Mouse (Mus musculus) MEL (cell line): ENCODE results near the gene Zswim4. TPM values are rescaled to one million over a fixed set of nuclear protein-coding genes. Genes with fewer than 3 reads are reported as not detected.

Experiments used
- DNase-seq: peaks from one replicate; pipeline ENCODE4 v3.0.0; 2011; ENCODE audit warnings: low read depth, low spot score
- H3K27ac ChIP-seq: 2 replicates; pipeline ENCODE4 v1.5.1; 2012; ENCODE audit warnings: low read depth, mild to moderate bottlenecking, control low read depth, low read length, moderate library complexity; ENCODE audit not compliant: control insufficient read depth
- H3K27me3 ChIP-seq, 2 experiments: fragments of 150-350 bp in 1 of 2; sonication (generic) in 1 of 2; 2 replicates each; pipeline ENCODE4 v1.6.1; 2012; ENCODE audit warnings: low read length in 2 of 2, mild to moderate bottlenecking in 2 of 2, improper control_type of control experiment in 1 of 2, moderate library complexity in 1 of 2; ENCODE audit not compliant: insufficient read depth in 2 of 2, control insufficient read depth in 1 of 2
- H3K36me3 ChIP-seq, 2 experiments: 2 replicates each; pipeline ENCODE4 v1.6.1; 2012 to 2014; ENCODE audit warnings: low read length in 2 of 2, improper control_type of control experiment in 1 of 2, inconsistent platforms in 1 of 2, mild to moderate bottlenecking in 1 of 2; ENCODE audit not compliant: insufficient read depth in 2 of 2, control insufficient read depth in 1 of 2
- H3K4me1 ChIP-seq, 2 experiments: fragments of 150-350 bp in 1 of 2; sonication (generic) in 1 of 2; 2 replicates each; pipeline ENCODE4 v1.6.1; 2012; ENCODE audit warnings: low read length in 2 of 2, improper control_type of control experiment in 1 of 2, mild to moderate bottlenecking in 1 of 2; ENCODE audit not compliant: insufficient read depth in 2 of 2, control insufficient read depth in 1 of 2
- H3K4me3 ChIP-seq, 2 experiments: fragments of 150-350 bp in 1 of 2; sonication (generic) in 1 of 2; 2 replicates each; pipeline ENCODE4 v1.5.1; 2012; ENCODE audit warnings: low read depth in 2 of 2, low read length in 2 of 2, mild to moderate bottlenecking in 2 of 2, moderate library complexity in 2 of 2, control low read depth in 1 of 2, improper control_type of control experiment in 1 of 2; ENCODE audit not compliant: control insufficient read depth in 1 of 2, insufficient read depth in 1 of 2
- H3K79me2 ChIP-seq: 2 replicates; pipeline ENCODE4 v1.6.1; 2012; ENCODE audit warnings: mild to moderate bottlenecking, low read length, moderate library complexity; ENCODE audit not compliant: control insufficient read depth, poor library complexity, insufficient read depth
- H3K9ac ChIP-seq: 2 replicates; pipeline ENCODE4 v1.6.1; 2012; ENCODE audit warnings: low read depth, mild to moderate bottlenecking, control low read depth, low read length, moderate library complexity; ENCODE audit not compliant: control insufficient read depth, poor library complexity, severe bottlenecking
- H3K9me3 ChIP-seq: fragments of 150-350 bp; sonication (generic); replicated peaks from 2 replicates; pipeline ENCODE4 v1.6.1; 2012; ENCODE audit warnings: mild to moderate bottlenecking, low read length, improper control_type of control experiment, moderate library complexity; ENCODE audit not compliant: insufficient read depth
- CHD2 ChIP-seq: IDR thresholded peaks from 2 replicates; pipeline ENCODE4 v1.6.1; 2011; ENCODE audit warnings: low read length, improper control_type of control experiment
- CTCF ChIP-seq, 3 experiments: IDR thresholded peaks in 2 of 3; conservative IDR thresholded peaks in 1 of 3; 2 replicates each; pipeline ENCODE4 v1.5.1; 2011 to 2012; ENCODE audit warnings: low read length in 3 of 3, low read depth in 2 of 3, mild to moderate bottlenecking in 2 of 3, improper control_type of control experiment in 1 of 3, inconsistent platforms in 1 of 3, mixed read lengths in 1 of 3, moderate library complexity in 1 of 3; ENCODE audit not compliant: control insufficient read depth in 1 of 3, insufficient read depth in 1 of 3, poor library complexity in 1 of 3, severe bottlenecking in 1 of 3
- ELF1 ChIP-seq: IDR thresholded peaks from 2 replicates; pipeline ENCODE4 v1.6.1; 2014; ENCODE audit warnings: low read depth, mild to moderate bottlenecking, inconsistent platforms, low read length, improper control_type of control experiment, moderate library complexity
- MYB ChIP-seq: IDR thresholded peaks from 2 replicates; pipeline ENCODE4 v1.6.1; 2011; ENCODE audit warnings: mild to moderate bottlenecking, low read depth, low read length, improper control_type of control experiment
- MYC ChIP-seq: IDR thresholded peaks from 2 replicates; pipeline ENCODE4 v1.6.1; 2011; ENCODE audit warnings: low read depth, mild to moderate bottlenecking, low read length, improper control_type of control experiment, moderate library complexity
- POLR2A ChIP-seq, 2 experiments: IDR thresholded peaks; 2 replicates each; pipeline ENCODE4 v1.6.1; 2011 to 2012; ENCODE audit warnings: low read length in 2 of 2, mild to moderate bottlenecking in 2 of 2, control low read depth in 1 of 2, improper control_type of control experiment in 1 of 2, low read depth in 1 of 2, moderate library complexity in 1 of 2; ENCODE audit not compliant: control insufficient read depth in 1 of 2, insufficient read depth in 1 of 2, poor library complexity in 1 of 2
- POLR2AphosphoS5 ChIP-seq: IDR thresholded peaks from 2 replicates; pipeline ENCODE4 v1.6.1; 2012; ENCODE audit warnings: low read depth, borderline replicate concordance, mild to moderate bottlenecking, inconsistent platforms, low read length, moderate library complexity, mixed read lengths
- RAD21 ChIP-seq: IDR thresholded peaks from 2 replicates; pipeline ENCODE4 v1.6.1; 2011; ENCODE audit warnings: mild to moderate bottlenecking, low read depth, low read length, improper control_type of control experiment
- RCOR1 ChIP-seq: IDR thresholded peaks from 2 replicates; pipeline ENCODE4 v1.6.1; 2012; ENCODE audit warnings: low read depth, mild to moderate bottlenecking, inconsistent platforms, low read length, improper control_type of control experiment
- SMC3 ChIP-seq: IDR thresholded peaks from 2 replicates; pipeline ENCODE4 v1.6.1; 2011; ENCODE audit warnings: low read depth, low read length, improper control_type of control experiment
- TAL1 ChIP-seq: IDR thresholded peaks from 2 replicates; pipeline ENCODE4 v1.6.1; 2012; ENCODE audit warnings: mild to moderate bottlenecking, inconsistent platforms, low read length, moderate library complexity, mixed read lengths
- TBP ChIP-seq: IDR thresholded peaks from 2 replicates; pipeline ENCODE4 v1.8.0; 2011; ENCODE audit warnings: low read depth, low read length, improper control_type of control experiment
- TCF12 ChIP-seq: IDR thresholded peaks from 2 replicates; pipeline ENCODE4 v1.6.1; 2014; ENCODE audit warnings: low read depth, mild to moderate bottlenecking, inconsistent platforms, low read length, improper control_type of control experiment, moderate library complexity
- UBTF ChIP-seq: IDR thresholded peaks from 2 replicates; pipeline ENCODE4 v1.6.1; 2012; ENCODE audit warnings: low read depth, mild to moderate bottlenecking, inconsistent platforms, low read length, improper control_type of control experiment, moderate library complexity, borderline replicate concordance; ENCODE audit not compliant: insufficient read depth
- USF1 ChIP-seq: IDR thresholded peaks from 2 replicates; pipeline ENCODE4 v1.6.1; 2014; ENCODE audit warnings: low read depth, mild to moderate bottlenecking, inconsistent platforms, low read length, improper control_type of control experiment, moderate library complexity
- USF2 ChIP-seq, 2 experiments: IDR thresholded peaks; 2 replicates each; pipeline ENCODE4 v1.6.1; 2011 to 2012; ENCODE audit warnings: improper control_type of control experiment in 2 of 2, low read length in 2 of 2, borderline replicate concordance in 1 of 2, inconsistent platforms in 1 of 2, low read depth in 1 of 2, mild to moderate bottlenecking in 1 of 2; ENCODE audit not compliant: insufficient read depth in 1 of 2
- ZC3H11A ChIP-seq: IDR thresholded peaks from 2 replicates; pipeline ENCODE4 v1.6.1; 2012; ENCODE audit warnings: low read depth, mild to moderate bottlenecking, inconsistent platforms, low read length, improper control_type of control experiment
- ZKSCAN1 ChIP-seq: IDR thresholded peaks from 2 replicates; pipeline ENCODE4 v1.6.1; 2012; ENCODE audit warnings: low read depth, mild to moderate bottlenecking, inconsistent platforms, low read length, improper control_type of control experiment, moderate library complexity
- ZMIZ1 ChIP-seq: IDR thresholded peaks from 2 replicates; pipeline ENCODE4 v1.6.1; 2012; ENCODE audit warnings: low read depth, mild to moderate bottlenecking, inconsistent platforms, low read length, improper control_type of control experiment, moderate library complexity
- polyA plus RNA-seq, 2 experiments: library from polyadenylated mRNA; stranded (reverse) in 1 of 2; unstranded in 1 of 2; fragments of >175 nt in 1 of 2; fragments of >200 nt in 1 of 2; gene quantifications; 2 replicates each; pipeline versions ENCODE4 v1.2.1 to v1.2.4; 2012; ENCODE audit warnings: low replicate concordance in 2 of 2, low read depth in 1 of 2; ENCODE audit not compliant: insufficient read length in 2 of 2, insufficient read depth in 1 of 2, missing spikeins in 1 of 2
- total RNA-seq: library from RNA; depleted of rRNA; stranded (reverse); fragments of 300-350 nt; gene quantifications from 2 replicates; pipeline ENCODE4 v1.2.3, GENCODE M21; 2012

Zswim4 gene
- total and polyA plus RNA-seq, 3 experiments, result 3.6 to 7.4 TPM; not detected in 1

DNA sequence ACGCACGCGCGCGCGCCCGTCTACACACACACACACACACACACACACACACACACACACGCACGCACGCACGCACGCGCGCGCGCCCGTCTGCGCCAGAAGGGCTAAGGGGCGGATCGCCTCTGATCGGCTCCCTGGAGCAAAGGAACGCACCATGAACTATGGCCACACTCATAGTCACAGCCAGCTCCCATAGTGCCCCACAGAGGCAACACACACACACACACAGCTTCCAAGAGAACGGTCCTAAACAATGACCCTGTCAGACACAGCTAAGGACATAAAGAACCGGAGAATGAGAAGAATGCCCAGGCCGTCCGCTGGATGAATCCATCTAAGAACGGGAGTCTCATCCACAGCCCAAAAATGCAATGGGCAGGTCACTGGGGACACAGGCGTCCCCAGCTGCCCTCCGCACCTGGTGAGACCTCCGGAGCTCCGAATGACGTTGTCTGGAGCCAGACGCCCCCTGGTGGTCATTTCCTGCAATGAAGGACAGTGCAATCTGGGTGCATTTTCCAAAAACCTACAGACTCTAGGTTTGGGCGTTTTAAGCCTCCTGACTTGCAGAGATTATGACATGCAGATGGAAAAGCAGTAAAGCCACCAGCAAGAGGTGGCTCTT, 26.6 kb downstream of the Zswim4 start:
- no peaks in the 10 kb centered on the region for H3K79me2 ChIP-seq
- no peaks in the 10 kb centered on the region for H3K9me3 ChIP-seq
- no peaks in the 10 kb centered on the region for H3K27me3 ChIP-seq
- no peak for TF ChIP-seq POLR2A (IDR thresholded peaks at IDR 0.05; ENCODE audit: control insufficient read depth in 1 of 2, insufficient read depth in 1 of 2, low read depth in 1 of 2, low read length in 2 of 2, poor library complexity in 1 of 2)
- no peak for TF ChIP-seq CHD2
- no peak for TF ChIP-seq UBTF
- TF ChIP-seq MYB, result no peak
- TF ChIP-seq CTCF (IDR thresholded peaks at IDR 0.05 in 2 of 3, conservative IDR thresholded peaks at IDR 0.05 in 1 of 3; ENCODE audit: control insufficient read depth in 1 of 3, insufficient read depth in 1 of 3, low read depth in 2 of 3, low read length in 3 of 3, poor library complexity in 1 of 3, severe bottlenecking in 1 of 3), result peak; percentile 82 to 89 (median 85)
- TF ChIP-seq ZMIZ1, result no peak
- no peak for TF ChIP-seq USF2 (IDR thresholded peaks at IDR 0.05; ENCODE audit: borderline replicate concordance in 1 of 2, insufficient read depth in 1 of 2, low read depth in 1 of 2, low read length in 2 of 2)
- no peak for TF ChIP-seq USF1
- no peak for TF ChIP-seq ELF1
- TF ChIP-seq TBP, result no peak
- no peak for TF ChIP-seq TAL1
- TF ChIP-seq POLR2AphosphoS5, result no peak
- TF ChIP-seq RCOR1, result no peak
- TF ChIP-seq MYC, result no peak
- peak; percentile 69 for TF ChIP-seq ZC3H11A
- TF ChIP-seq TCF12, result no peak
- TF ChIP-seq SMC3, result peak; percentile 89
- TF ChIP-seq RAD21, result peak; percentile 60
- TF ChIP-seq ZKSCAN1, result no peak
- TF ChIP-seq, all 39 proteins: peak for 4
- H3K36me3 ChIP-seq, result 0 out of 4 replicates have a peak, but pooled peaks cover 0 to 2% of the 10 kb centered on the region in 2 experiments
- H3K27ac ChIP-seq, result no peak overlapping the region
- H3K9ac ChIP-seq, result no peak overlapping the region
- H3K4me3 ChIP-seq, result no peak overlapping the region
- peak; percentile 77 for DNase-seq
- no peaks in the 10 kb centered on the region for H3K4me1 ChIP-seq
